In genomic region chr2:73550725-73551124, GRCm38 (mm10) we compare ENCODE assay signal across 8 mouse cellular contexts. TPM values are rescaled to one million over a fixed set of nuclear protein-coding genes. Genes with fewer than 3 reads are reported as not detected.
A peak's percentile ranks its signal among the peaks of the same experiment; 100 is the strongest.
DNase-seq lines count a peak whose midpoint lies in the region; ATAC-seq lines count a peak whose summit lies in the region.
"Had no signal": no experiment of that assay in that cellular context is flagged by ENCODE, and none has a peak within 500 bp of the region (broad histone marks: within the 10 kb centered on the region; RNA-seq: fewer than 3 reads in every experiment).

No protein-coding gene starts in this region.

- H3K27ac ChIP-seq in embryonic facial prominence, embryonic 14.5 days (replicated peaks; ENCODE audit: low read depth, low read length) = no peak overlapping the region
- no peak overlapping the region for H3K27ac ChIP-seq in midbrain, embryonic 15.5 days
- H3K27ac ChIP-seq: liver, embryonic 13.5 days had no signal

- H3K4me2 ChIP-seq in embryonic facial prominence, embryonic 14.5 days (ENCODE audit: low read depth, low read length) = peak overlapping the region; percentile 36
- H3K4me2 ChIP-seq in midbrain, embryonic 15.5 days = peak overlapping the region; percentile 29; the same call in 1 of the 2 replicates
- H3K4me2 ChIP-seq: liver, embryonic 13.5 days had no signal

- 0 out of 2 replicates have a peak, but pooled peaks cover 3% of the 10 kb centered on the region for H3K4me1 ChIP-seq in embryonic facial prominence, embryonic 14.5 days (ENCODE audit: control insufficient read depth, insufficient read depth, low read length)
- 0 out of 2 replicates have a peak, but pooled peaks cover 2% of the 10 kb centered on the region for H3K4me1 ChIP-seq in midbrain, embryonic 15.5 days
- H3K4me1 ChIP-seq: liver, embryonic 13.5 days had no signal

- no peak overlapping the region for H3K4me3 ChIP-seq in embryonic facial prominence, embryonic 14.5 days (ENCODE audit: low read depth, low read length)
- H3K4me3 ChIP-seq in midbrain, embryonic 15.5 days = no peak overlapping the region
- H3K4me3 ChIP-seq: liver, embryonic 13.5 days had no signal

- H3K9me3 ChIP-seq in embryonic facial prominence, embryonic 14.5 days (ENCODE audit: control insufficient read depth, low read length) = no peaks in the 10 kb centered on the region
- H3K9me3 ChIP-seq in midbrain, embryonic 15.5 days = no peaks in the 10 kb centered on the region
- H3K9me3 ChIP-seq: liver, embryonic 13.5 days had no signal

- 11% methylated on average over 6 of the region's 6 CpGs for WGBS in embryonic facial prominence, embryonic 14.5 days
- 26% methylated on average over 6 of the region's 6 CpGs for WGBS in midbrain, embryonic 15.5 days

- DNase-seq in kidney, adult 18-20 months = peak; percentile 24
- DNase-seq in kidney, postnatal 14 days = no peak
- peak; percentile 73 for DNase-seq in A20 (ENCODE audit: low read depth, low spot score)
- peak; percentile 81 for DNase-seq in CD4-positive, CD25-positive, alpha-beta regulatory T cell, adult 2 months (ENCODE audit: low read depth, low spot score)
- DNase-seq in embryonic facial prominence, embryonic 14.5 days (ENCODE audit: low spot score) = peak; percentile 73
- DNase-seq in spleen, postnatal 4 days (ENCODE audit: low spot score in 2 of 2) = no peak
- DNase-seq: liver, embryonic 13.5 days had no signal

- H3K9ac ChIP-seq in embryonic facial prominence, embryonic 14.5 days (ENCODE audit: low read depth, low read length) = peak overlapping the region; percentile 45; the same call in 1 of the 2 replicates
- H3K9ac ChIP-seq in midbrain, embryonic 15.5 days = no peak overlapping the region
- H3K9ac ChIP-seq: liver, embryonic 13.5 days had no signal

- H3K27me3 ChIP-seq in embryonic facial prominence, embryonic 14.5 days (replicated peaks; ENCODE audit: control insufficient read depth, insufficient read depth, low read length) = no peaks in the 10 kb centered on the region
- H3K27me3 ChIP-seq in midbrain, embryonic 15.5 days (replicated peaks) = no peaks in the 10 kb centered on the region

- no peaks in the 10 kb centered on the region for H3K36me3 ChIP-seq in embryonic facial prominence, embryonic 14.5 days (ENCODE audit: control insufficient read depth, insufficient read depth, low read length)
- H3K36me3 ChIP-seq in midbrain, embryonic 15.5 days (replicated peaks) = no peaks in the 10 kb centered on the region
- H3K36me3 ChIP-seq: liver, embryonic 13.5 days had no signal

- no peak for ATAC-seq in embryonic facial prominence, embryonic 14.5 days (ENCODE audit: low read depth)
- 0 out of 2 replicates have a peak, but pooled peaks have one; percentile 48 for ATAC-seq in midbrain, embryonic 15.5 days (replicated peaks)

RNA-seq across cellular contexts. Expression of gene Wipf1, which starts 21.2 kb away (rescaled TPM):
- 21.5 and 23.5 TPM in 2 replicates for polyA plus RNA-seq in embryonic facial prominence, embryonic 14.5 days (2014; fragmentation: Nextera tagmentation; extraction: Ambion mirVana)
- polyA plus RNA-seq in midbrain, embryonic 15.5 days (2015; fragmentation: Nextera tagmentation; extraction: Ambion mirVana) = 2.3 and 2.7 TPM in 2 replicates

RNA-seq across cellular contexts. Expression of gene Chrna1, which starts 29.4 kb away (rescaled TPM):
- 25.9 and 26.2 TPM in 2 replicates for polyA plus RNA-seq in embryonic facial prominence, embryonic 14.5 days (2014; fragmentation: Nextera tagmentation; extraction: Ambion mirVana)
- 0.18 and 0.24 TPM in 2 replicates for polyA plus RNA-seq in midbrain, embryonic 15.5 days (2015; fragmentation: Nextera tagmentation; extraction: Ambion mirVana)

Comparison
In these comparisons a context has a peak if more than half of its experiments do, and no peak if none do; other contexts are left out.
1. DNase-seq: peak in kidney, adult 18-20 months (single experiment), A20 (single experiment), CD4-positive, CD25-positive, alpha-beta regulatory T cell, adult 2 months (single experiment) and embryonic facial prominence, embryonic 14.5 days (single experiment); none in kidney, postnatal 14 days (single experiment) and spleen, postnatal 4 days (0 of 2).
2. RNA of gene Chrna1, which starts 29.4 kb away (polyA plus RNA-seq): 25.9 to 26.2 TPM in embryonic facial prominence, embryonic 14.5 days; 0.18 to 0.24 TPM in midbrain, embryonic 15.5 days; every median in the first group is over 10 times any median in the second.